8 mouse cellular contexts compared by ENCODE assay signal in the genomic region with DNA sequence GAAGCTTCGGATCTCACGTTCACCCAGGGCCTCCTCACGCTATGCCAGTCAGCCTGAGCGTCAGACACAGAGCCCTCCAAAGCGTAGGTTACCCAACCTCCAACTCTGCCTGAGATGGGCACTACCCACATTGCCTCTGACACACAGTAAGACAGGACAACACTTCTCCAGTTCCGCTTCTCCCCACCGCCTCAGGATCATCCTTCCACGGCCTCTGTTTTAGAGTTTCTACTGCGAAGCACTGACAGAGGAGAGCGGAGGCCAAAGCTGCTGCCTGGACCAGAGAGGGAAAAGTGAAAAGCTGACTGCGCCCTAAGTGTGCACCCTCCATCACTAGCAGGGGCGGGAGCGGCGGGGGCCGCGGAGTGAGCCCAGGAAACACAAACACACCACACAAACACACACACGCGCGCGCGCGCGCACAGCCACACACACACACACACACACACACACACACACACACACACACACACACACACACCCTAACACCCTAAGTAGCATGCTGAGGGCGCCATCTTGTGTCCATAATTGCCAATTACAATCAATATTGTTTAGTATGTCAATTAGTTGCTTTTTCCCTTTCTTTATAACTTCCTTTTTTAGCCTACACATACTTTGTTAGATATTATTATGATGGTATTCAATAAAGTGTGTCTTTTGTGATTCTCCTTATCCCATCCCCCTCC. TPM values are rescaled to one million over a fixed set of nuclear protein-coding genes. Genes with fewer than 3 reads are reported as not detected.
DNase-seq lines count a peak whose midpoint lies in the region; ATAC-seq lines count a peak whose summit lies in the region.

No protein-coding gene starts in this region.

- peaks cover 6% of the 10 kb centered on the region; the same call in 1 of the 2 replicates for H3K27me3 ChIP-seq in hindbrain, embryonic 13.5 days
- no peaks in the 10 kb centered on the region for H3K27me3 ChIP-seq in midbrain, embryonic 12.5 days

- no peaks in the 10 kb centered on the region for H3K36me3 ChIP-seq in hindbrain, embryonic 13.5 days
- H3K36me3 ChIP-seq in midbrain, embryonic 12.5 days: no peaks in the 10 kb centered on the region

- WGBS in hindbrain, embryonic 13.5 days: 36% methylated on average over 24 of the region's 24 CpGs
- WGBS in midbrain, embryonic 12.5 days: 63% methylated on average over 12 of the region's 24 CpGs

- peak; percentile 21 for DNase-seq in CD4-positive, CD25-positive, alpha-beta regulatory T cell, adult 2 months (ENCODE audit: low read depth, low spot score)
- DNase-seq in right cerebral cortex, postnatal 4 days: peak; percentile 26
- DNase-seq in right cerebral cortex, adult 2 months (ENCODE audit: low spot score in 2 of 2): no peak
- DNase-seq in left cerebral cortex, adult 9 months (ENCODE audit: low spot score in 2 of 2): no peak
- no peak for DNase-seq in adrenal gland, adult 2 months

- peak overlapping the region; percentile 19 for H3K4me3 ChIP-seq in hindbrain, embryonic 13.5 days
- peak overlapping the region; percentile 31 for H3K4me3 ChIP-seq in midbrain, embryonic 12.5 days

- H3K27ac ChIP-seq in hindbrain, embryonic 13.5 days: no peak overlapping the region
- no peak overlapping the region for H3K27ac ChIP-seq in midbrain, embryonic 12.5 days (replicated peaks)

- H3K9ac ChIP-seq in hindbrain, embryonic 13.5 days: peak overlapping the region; percentile 29; the same call in 1 of the 2 replicates
- no peak overlapping the region for H3K9ac ChIP-seq in midbrain, embryonic 12.5 days (replicated peaks)

- no peak for ATAC-seq in CD4-positive, CD25-positive, alpha-beta regulatory T cell, adult 4 months
- peak; percentile 64; the same call in 1 of the 2 replicates for ATAC-seq in hindbrain, embryonic 13.5 days (ENCODE audit: low FRiP score)
- ATAC-seq in midbrain, embryonic 12.5 days (ENCODE audit: low FRiP score, low read depth): no peak

- H3K9me3 ChIP-seq in hindbrain, embryonic 13.5 days: no peaks in the 10 kb centered on the region
- H3K9me3 ChIP-seq in midbrain, embryonic 12.5 days: no peaks in the 10 kb centered on the region

- H3K4me2 ChIP-seq in hindbrain, embryonic 13.5 days: peak overlapping the region; percentile 49
- peak overlapping the region; percentile 56 for H3K4me2 ChIP-seq in midbrain, embryonic 12.5 days (replicated peaks)

- no peaks in the 10 kb centered on the region for H3K4me1 ChIP-seq in hindbrain, embryonic 13.5 days (replicated peaks)
- H3K4me1 ChIP-seq in midbrain, embryonic 12.5 days: no peaks in the 10 kb centered on the region; the same call in 1 of the 2 replicates

RNA-seq across cellular contexts. Expression of a gene that starts 8.4 kb away (rescaled TPM):
- polyA plus RNA-seq in CD4-positive, CD25-positive, alpha-beta regulatory T cell, adult 4 months (2017; shearing (Covaris generic)): not detected
- 1.9 and 2.8 TPM in 2 replicates for polyA plus RNA-seq in hindbrain, embryonic 13.5 days (2015; fragmentation: Nextera tagmentation; extraction: Ambion mirVana)
- 0.75 and 0.89 TPM in 2 replicates for polyA plus RNA-seq in midbrain, embryonic 12.5 days (2016; fragmentation: Nextera tagmentation; extraction: Ambion mirVana)
- 1 to 10 TPM; 5.5 to 8.9 TPM for total RNA-seq in adrenal gland, adult 2 months (2021)
- 7.2 and 9.5 TPM in 2 replicates for polyA plus RNA-seq in adrenal gland, adult 2 months (2012; rRNA removed)

RNA-seq across cellular contexts. Expression of a gene that starts 20.1 kb away (rescaled TPM):
- polyA plus RNA-seq in CD4-positive, CD25-positive, alpha-beta regulatory T cell, adult 4 months (2017; shearing (Covaris generic)): 1 to 10 TPM in 1 of 2 experiments, not detected in 1; 2.1 TPM
- 0.10 and 0.38 TPM in 2 replicates for polyA plus RNA-seq in hindbrain, embryonic 13.5 days (2015; fragmentation: Nextera tagmentation; extraction: Ambion mirVana)
- 0.17 and 0.63 TPM in 2 replicates for polyA plus RNA-seq in midbrain, embryonic 12.5 days (2016; fragmentation: Nextera tagmentation; extraction: Ambion mirVana)
- 1 to 10 TPM; 2.5 to 4.2 TPM for total RNA-seq in adrenal gland, adult 2 months (2021)
- 1.5 and 2.6 TPM in 2 replicates for polyA plus RNA-seq in adrenal gland, adult 2 months (2012; rRNA removed)

Comparison
In these comparisons a context has a peak if more than half of its experiments do, and no peak if none do; other contexts are left out.
1. DNase-seq: peak in CD4-positive, CD25-positive, alpha-beta regulatory T cell, adult 2 months (single experiment) and right cerebral cortex, postnatal 4 days (single experiment); none in right cerebral cortex, adult 2 months (0 of 2), left cerebral cortex, adult 9 months (0 of 2) and adrenal gland, adult 2 months (single experiment).